Mouse (Mus musculus) cerebellum, adult 9-10 months (tissue): ENCODE measurements around the gene Dmkn.

Experiments used
- DNase-seq: peaks from one replicate; pipeline ENCODE4 v3.0.0; 2022

Gene Dmkn

GRCm38 (mm10) chr7:30765173-30765572 lies 1.6 kb downstream of the Dmkn start:
- no peak for DNase-seq

GRCm38 (mm10) chr7:30766408-30766807 lies 2.9 kb downstream of the Dmkn start:
- no peak for DNase-seq

GRCm38 (mm10) chr7:30769236-30769635 lies 5.7 kb downstream of the Dmkn start:
- DNase-seq: no peak

- no peak for DNase-seq
Measured at GRCm38 (mm10) chr7:30776104-30776503, 12.5 kb downstream of the Dmkn start.

- DNase-seq: no peak
Measured at GRCm38 (mm10) chr7:30777081-30777579, 13.6 kb downstream of the Dmkn start.

GRCm38 (mm10) chr7:30777911-30778310 lies 14.4 kb downstream of the Dmkn start:
- DNase-seq: no peak

- no peak for DNase-seq
Measured at GRCm38 (mm10) chr7:30781792-30782191, 18.2 kb downstream of the Dmkn start.

- no peak for DNase-seq
Measured at GRCm38 (mm10) chr7:30782658-30783057, 19.1 kb downstream of the Dmkn start.

- no peak for DNase-seq
Measured at GRCm38 (mm10) chr7:30785154-30785553, 21.6 kb downstream of the Dmkn start.

GRCm38 (mm10) chr7:30785721-30786546 lies 22.4 kb downstream of the Dmkn start:
- no peak for DNase-seq

GRCm38 (mm10) chr7:30787377-30788022 lies 23.9 kb downstream of the Dmkn start, which contains the start of gene Krtdap:
Gene Krtdap (plus strand): TSS chr7:30787896.
- DNase-seq: no peak

GRCm38 (mm10) chr7:30790141-30790540 lies 26.6 kb downstream of the Dmkn start:
- no peak for DNase-seq

GRCm38 (mm10) chr7:30791921-30792320 lies 28.4 kb downstream of the Dmkn start:
- no peak for DNase-seq

- DNase-seq: no peak
Measured at GRCm38 (mm10) chr7:30794921-30795320, 31.4 kb downstream of the Dmkn start.

- no peak for DNase-seq
Measured at GRCm38 (mm10) chr7:30796790-30797189, 33.2 kb downstream of the Dmkn start.

- no peak for DNase-seq
Measured at GRCm38 (mm10) chr7:30800653-30801052, 37.1 kb downstream of the Dmkn start.

GRCm38 (mm10) chr7:30803256-30803655 lies 39.7 kb downstream of the Dmkn start:
- no peak for DNase-seq

- DNase-seq: peak; percentile 5
Measured at GRCm38 (mm10) chr7:30804026-30804715, 40.6 kb downstream of the Dmkn start.

- no peak for DNase-seq
Measured at GRCm38 (mm10) chr7:30805924-30806323, 42.4 kb downstream of the Dmkn start.

- DNase-seq: no peak
Measured at GRCm38 (mm10) chr7:30810319-30810718, 46.8 kb downstream of the Dmkn start.

- no peak for DNase-seq
Measured at GRCm38 (mm10) chr7:30811757-30812290, 48.3 kb downstream of the Dmkn start.

- no peak for DNase-seq
Measured at GRCm38 (mm10) chr7:30812291-30812807, 48.8 kb downstream of the Dmkn start.

- DNase-seq: no peak
Measured at GRCm38 (mm10) chr7:30820131-30820530, 56.6 kb downstream of the Dmkn start.
